Mouse (Mus musculus): ENCODE data around the gene Stat4.

DNA sequence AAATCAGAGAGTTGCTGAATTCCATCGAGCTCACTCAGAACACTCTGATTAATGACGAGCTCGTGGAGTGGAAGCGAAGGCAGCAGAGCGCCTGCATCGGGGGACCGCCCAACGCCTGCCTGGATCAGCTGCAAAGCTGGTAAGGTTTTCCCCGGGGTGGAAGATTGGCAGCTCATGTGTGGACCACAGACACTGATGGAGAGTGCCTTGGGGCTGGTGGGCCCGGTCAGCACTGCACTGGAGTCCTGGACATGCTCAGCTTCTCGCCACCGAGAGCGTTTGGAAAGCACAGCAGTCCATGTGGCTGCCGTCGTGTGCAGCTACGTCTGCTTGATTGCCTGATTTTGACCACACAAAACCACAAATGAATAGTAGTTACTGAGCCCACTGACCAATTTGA lies 150.3 kb downstream of the Stat4 start:
- no peak for TF ChIP-seq EP300 (IDR thresholded peaks at IDR 0.05; ENCODE audit: insufficient read depth, low read depth, low read length)
- no peak for TF ChIP-seq CTCF (IDR thresholded peaks at IDR 0.05; ENCODE audit: low read depth, low read length)
- no peak for TF ChIP-seq POLR2A (IDR thresholded peaks at IDR 0.05; ENCODE audit: insufficient read depth, low read length)
